Mouse (Mus musculus) spleen, adult 2 months (tissue): ENCODE data around the gene Ebf3. TPM values are rescaled to one million over a fixed set of nuclear protein-coding genes. Genes with fewer than 3 reads are reported as not detected.

Experiments used
- DNase-seq, 2 experiments: peaks; one replicate each; pipeline versions ENCODE4 v3.0.0 to v3.0.0-alpha.2; 2012 to 2021; ENCODE audit warnings: low spot score in 2 of 2, low read depth in 1 of 2
- H3K27ac ChIP-seq: fragments of 200-500 bp; 2 replicates; pipeline ENCODE4 v1.5.1; 2012; ENCODE audit warnings: low read length, inconsistent platforms; ENCODE audit not compliant: insufficient read depth
- H3K27me3 ChIP-seq: fragments of 200-500 bp; 2 replicates; pipeline ENCODE4 v1.6.1; 2012; ENCODE audit warnings: mild to moderate bottlenecking, moderate library complexity, low read length, inconsistent platforms; ENCODE audit not compliant: control insufficient read depth, insufficient read depth
- H3K36me3 ChIP-seq: fragments of 200-500 bp; 2 replicates; pipeline ENCODE4 v1.6.1; 2012; ENCODE audit warnings: mild to moderate bottlenecking, low read length, inconsistent platforms; ENCODE audit not compliant: control insufficient read depth, insufficient read depth
- H3K4me1 ChIP-seq: fragments of 200-500 bp; 2 replicates; pipeline ENCODE4 v1.6.1; 2011; ENCODE audit warnings: inconsistent platforms; ENCODE audit not compliant: control insufficient read depth, insufficient read depth, insufficient read length
- H3K4me3 ChIP-seq: fragments of 200-500 bp; 2 replicates; pipeline ENCODE4 v1.5.1; 2011; ENCODE audit warnings: mild to moderate bottlenecking, inconsistent platforms; ENCODE audit not compliant: insufficient read depth, insufficient read length; ENCODE audit errors: extremely low read depth
- CTCF ChIP-seq: fragments of 200-500 bp; IDR thresholded peaks from 2 replicates; pipeline ENCODE4 v1.5.1; 2011; ENCODE audit warnings: mild to moderate bottlenecking, inconsistent platforms; ENCODE audit not compliant: insufficient read depth, insufficient read length, insufficient replicate concordance; ENCODE audit errors: extremely low read depth
- POLR2A ChIP-seq: fragments of 200-500 bp; IDR thresholded peaks from 2 replicates; pipeline ENCODE4 v1.6.1; 2011; ENCODE audit warnings: low read depth, low read length, inconsistent platforms
- WGBS: fragments of 180-500 bp; shearing (Covaris S2); methylation state at CpG from one replicate; pipeline ENCODE4 v1.1.7; 2018; 5-methylcytosine and 5-hydroxymethylcytosine counted together
- polyA plus RNA-seq: library from polyadenylated mRNA; depleted of rRNA; stranded (reverse); fragments of >200 nt; gene quantifications from 2 replicates; pipeline ENCODE4 v1.2.3, GENCODE M21; 2012

Ebf3 gene
- polyA plus RNA-seq, 1 experiment = 0.12 TPM

GRCm38 (mm10) chr7:137297594-137298381 is 16.5 kb downstream of the Ebf3 start:
- Histone ChIP-seq H3K4me1 (no peaks in the 10 kb centered on the region), H3K36me3 (no peaks in the 10 kb centered on the region), H3K4me3 (no peak overlapping the region), H3K27me3 (no peaks in the 10 kb centered on the region; the same call in 1 of the 2 replicates), H3K27ac (no peak overlapping the region)
- DNase-seq = no peak
- 73% methylated on average over 24 of the region's 24 CpGs for WGBS
- no peak for TF ChIP-seq POLR2A
- TF ChIP-seq CTCF = no peak

- DNase-seq = no peak
- Histone ChIP-seq H3K27ac (no peak overlapping the region), H3K4me3 (no peak overlapping the region), H3K27me3 (no peaks in the 10 kb centered on the region; the same call in 1 of the 2 replicates), H3K36me3 (no peaks in the 10 kb centered on the region), H3K4me1 (no peaks in the 10 kb centered on the region)
- TF ChIP-seq POLR2A = no peak
- no peak for TF ChIP-seq CTCF
- WGBS = 75% methylated on average over 7 of the region's 7 CpGs
Observed at GRCm38 (mm10) chr7:137297131-137297530, 17.1 kb downstream of the Ebf3 start.

- no peak for DNase-seq
- Histone ChIP-seq H3K27ac (no peak overlapping the region), H3K27me3 (no peaks in the 10 kb centered on the region), H3K36me3 (no peaks in the 10 kb centered on the region), H3K4me3 (no peak overlapping the region), H3K4me1 (no peaks in the 10 kb centered on the region)
- WGBS = 81% methylated on average over 7 of the region's 7 CpGs
- TF ChIP-seq POLR2A (no peak), CTCF (no peak)
Observed at GRCm38 (mm10) chr7:137295612-137296011, 18.6 kb downstream of the Ebf3 start.

- WGBS = 89% methylated on average over 7 of the region's 7 CpGs
- Histone ChIP-seq H3K4me1 (no peaks in the 10 kb centered on the region), H3K36me3 (no peaks in the 10 kb centered on the region), H3K27me3 (no peaks in the 10 kb centered on the region), H3K27ac (no peak overlapping the region), H3K4me3 (no peak overlapping the region)
- no peak for DNase-seq
- TF ChIP-seq CTCF = no peak
- TF ChIP-seq POLR2A = no peak
Observed at GRCm38 (mm10) chr7:137294446-137294845, 19.8 kb downstream of the Ebf3 start.

- no peak for TF ChIP-seq CTCF
- no peak for TF ChIP-seq POLR2A
- Histone ChIP-seq H3K27ac (no peak overlapping the region), H3K27me3 (no peaks in the 10 kb centered on the region), H3K4me1 (0 out of 2 replicates have a peak, but pooled peaks cover 3% of the 10 kb centered on the region), H3K36me3 (no peaks in the 10 kb centered on the region), H3K4me3 (no peak overlapping the region)
- DNase-seq = no peak
- WGBS = 29% methylated on average over 3 of the region's 3 CpGs
Observed at GRCm38 (mm10) chr7:137289290-137289957, 24.8 kb downstream of the Ebf3 start.

GRCm38 (mm10) chr7:137278171-137278570 is 36.1 kb downstream of the Ebf3 start:
- TF ChIP-seq POLR2A = no peak
- TF ChIP-seq CTCF = no peak
- H3K27me3 ChIP-seq = no peaks in the 10 kb centered on the region
- WGBS = 84% methylated on average over 7 of the region's 7 CpGs
- no peaks in the 10 kb centered on the region for H3K4me1 ChIP-seq
- no peak overlapping the region for H3K27ac ChIP-seq
- DNase-seq = no peak
- H3K36me3 ChIP-seq = no peaks in the 10 kb centered on the region
- H3K4me3 ChIP-seq = no peak overlapping the region

GRCm38 (mm10) chr7:137277713-137278112 is 36.5 kb downstream of the Ebf3 start:
- TF ChIP-seq POLR2A (no peak), CTCF (no peak)
- WGBS = 91% methylated on average over 5 of the region's 5 CpGs

More at GRCm38 (mm10) chr7:137277713-137278112, 36.5 kb downstream of the Ebf3 start:
- H3K27me3 ChIP-seq = no peaks in the 10 kb centered on the region
- H3K27ac ChIP-seq = no peak overlapping the region
- no peak for DNase-seq
- H3K4me1 ChIP-seq = no peaks in the 10 kb centered on the region
- H3K4me3 ChIP-seq = no peak overlapping the region
- H3K36me3 ChIP-seq = no peaks in the 10 kb centered on the region
